Mouse (Mus musculus) lung, adult 2 months (tissue): ENCODE measurements around the gene Jrkl.

Experiments used
- CTCF ChIP-seq: fragments of 200-500 bp; IDR thresholded peaks from 2 replicates; pipeline ENCODE4 v1.5.1; 2011; ENCODE audit warnings: mild to moderate bottlenecking, low read length, control low read depth; ENCODE audit not compliant: insufficient read depth
- POLR2A ChIP-seq: fragments of 200-500 bp; IDR thresholded peaks from 2 replicates; pipeline ENCODE4 v1.6.1; 2011; ENCODE audit warnings: low read depth, mild to moderate bottlenecking, control low read depth, low read length, borderline replicate concordance; ENCODE audit errors: extremely low read depth

DNA sequence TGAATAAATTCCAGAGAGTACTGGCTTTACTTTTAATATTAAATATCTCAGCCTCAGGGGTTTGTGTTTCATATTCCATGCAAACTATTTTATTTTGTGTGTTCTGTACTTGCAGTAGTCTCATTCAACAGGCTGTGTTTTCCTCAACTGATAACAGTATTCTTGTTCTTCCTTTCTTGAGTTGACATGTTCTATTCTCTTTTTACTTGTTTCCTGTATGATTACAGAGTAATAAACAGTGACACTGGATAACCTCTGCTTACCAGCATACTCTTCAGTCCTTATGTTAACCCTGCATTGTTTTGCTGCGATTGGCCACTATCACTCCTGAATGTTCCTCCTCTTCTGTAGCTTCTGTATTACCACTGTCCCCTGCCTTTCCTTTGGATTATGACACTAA lies 11.1 kb upstream of the Jrkl start:
- TF ChIP-seq POLR2A: no peak
- no peak for TF ChIP-seq CTCF
